Mouse (Mus musculus): ENCODE results near the gene BC005537. TPM values are rescaled to one million over a fixed set of nuclear protein-coding genes. Genes with fewer than 3 reads are reported as not detected.

The BC005537 gene
- total RNA-seq, 2 experiments from 2014 or later, result 162 to 165 TPM

GRCm38 (mm10) chr13:24799378-24799777 is 2.1 kb upstream of the BC005537 start:
- no peak for DNase-seq (ENCODE audit: extremely low spot score in 1 of 2, low spot score in 1 of 2)

GRCm38 (mm10) chr13:24799925-24800673 is 1.4 kb upstream of the BC005537 start:
- DNase-seq (ENCODE audit: extremely low spot score in 1 of 2, low spot score in 1 of 2), result peak; percentile 44 to 45

GRCm38 (mm10) chr13:24800674-24801307 is 666 bp upstream of the BC005537 start:
- peak; percentile 92 to 94 for DNase-seq (ENCODE audit: extremely low spot score in 1 of 2, low spot score in 1 of 2)

GRCm38 (mm10) chr13:24802131-24802691 is 754 bp downstream of the BC005537 start:
- DNase-seq (ENCODE audit: extremely low spot score in 1 of 2, low spot score in 1 of 2), result no peak

- no peak for DNase-seq (ENCODE audit: extremely low spot score in 1 of 2, low spot score in 1 of 2)
Observed at GRCm38 (mm10) chr13:24803196-24803595, 1.7 kb downstream of the BC005537 start.

GRCm38 (mm10) chr13:24806079-24806478 is 4.6 kb downstream of the BC005537 start:
- no peak for DNase-seq (ENCODE audit: extremely low spot score in 1 of 2, low spot score in 1 of 2)

GRCm38 (mm10) chr13:24812521-24812920 is 11.1 kb downstream of the BC005537 start:
- no peak for DNase-seq (ENCODE audit: extremely low spot score in 1 of 2, low spot score in 1 of 2)

GRCm38 (mm10) chr13:24814616-24815015 is 13.2 kb downstream of the BC005537 start:
- DNase-seq (ENCODE audit: extremely low spot score in 1 of 2, low spot score in 1 of 2), result no peak

GRCm38 (mm10) chr13:24816125-24817092 is 15.0 kb downstream of the BC005537 start:
- DNase-seq (ENCODE audit: extremely low spot score in 1 of 2, low spot score in 1 of 2), result no peak

- DNase-seq (ENCODE audit: extremely low spot score in 1 of 2, low spot score in 1 of 2), result no peak
Observed at GRCm38 (mm10) chr13:24819931-24820330, 18.5 kb downstream of the BC005537 start.

- DNase-seq (ENCODE audit: extremely low spot score in 1 of 2, low spot score in 1 of 2), result peak in 1 of 2 experiments; percentile 37
Observed at GRCm38 (mm10) chr13:24822663-24823343, 21.3 kb downstream of the BC005537 start.

GRCm38 (mm10) chr13:24824647-24825046 is 23.2 kb downstream of the BC005537 start:
- no peak for DNase-seq (ENCODE audit: extremely low spot score in 1 of 2, low spot score in 1 of 2)

- no peak for DNase-seq (ENCODE audit: extremely low spot score in 1 of 2, low spot score in 1 of 2)
Observed at GRCm38 (mm10) chr13:24825587-24825986, 24.1 kb downstream of the BC005537 start.

- DNase-seq (ENCODE audit: extremely low spot score in 1 of 2, low spot score in 1 of 2), result no peak
Observed at GRCm38 (mm10) chr13:24826116-24826515, 24.7 kb downstream of the BC005537 start.

- no peak for DNase-seq (ENCODE audit: extremely low spot score in 1 of 2, low spot score in 1 of 2)
Observed at GRCm38 (mm10) chr13:24830756-24831352, 29.4 kb downstream of the BC005537 start.

GRCm38 (mm10) chr13:24831353-24832130 is 30.1 kb downstream of the BC005537 start, which contains the start of the genes Acot13 and Tdp2:
Gene Acot13 (minus strand): TSS chr13:24831540.
Gene Tdp2 (plus strand): TSS chr13:24831679.
- peak; percentile 81 to 84 for DNase-seq (ENCODE audit: extremely low spot score in 1 of 2, low spot score in 1 of 2)

GRCm38 (mm10) chr13:24832131-24832810 is 30.8 kb downstream of the BC005537 start:
- no peak for DNase-seq (ENCODE audit: extremely low spot score in 1 of 2, low spot score in 1 of 2)

- no peak for DNase-seq (ENCODE audit: extremely low spot score in 1 of 2, low spot score in 1 of 2)
Observed at GRCm38 (mm10) chr13:24832811-24833155, 31.3 kb downstream of the BC005537 start.
